Mouse (Mus musculus) erythroid progenitor cell, adult 5-6 weeks (primary cell): Measurements from ENCODE around the gene Ust. TPM values are rescaled to one million over a fixed set of nuclear protein-coding genes. Genes with fewer than 3 reads are reported as not detected.

Experiments
- ATAC-seq: replicated peaks from 2 replicates; pipeline ENCODE4 v1.8.0; 2016; ENCODE audit warnings: moderate number of reproducible peaks, mild to moderate bottlenecking, moderate TSS enrichment, inconsistent platforms; ENCODE audit not compliant: poor library complexity, low FRiP score, severe bottlenecking
- total RNA-seq, 2 experiments: library from RNA; stranded (forward) in 1 of 2; stranded (reverse) in 1 of 2; fragments of 150-400 nt in 1 of 2; fragments of 186-747, 209-891 nt in 1 of 2; gene quantifications; 2 replicates each; pipeline versions ENCODE4 v1.2.3 to v1.2.4; 2015 to 2017; ENCODE audit warnings: low replicate concordance in 2 of 2

Gene Ust
- total RNA-seq, 2 experiments from 2014 or later, result 0.84 TPM; not detected in 1

GRCm38 (mm10) chr10:8505346-8506246 is 13.0 kb downstream of the Ust start:
- ATAC-seq, result no peak

GRCm38 (mm10) chr10:8504832-8505231 is 13.8 kb downstream of the Ust start:
- no peak for ATAC-seq

GRCm38 (mm10) chr10:8498951-8499891 is 19.4 kb downstream of the Ust start:
- ATAC-seq, result no peak

GRCm38 (mm10) chr10:8495543-8496141 is 23.0 kb downstream of the Ust start:
- ATAC-seq, result no peak

GRCm38 (mm10) chr10:8491909-8492591 is 26.6 kb downstream of the Ust start:
- no peak for ATAC-seq

GRCm38 (mm10) chr10:8487388-8487787 is 31.2 kb downstream of the Ust start:
- ATAC-seq, result no peak

- no peak for ATAC-seq
Observed at GRCm38 (mm10) chr10:8484487-8484886, 34.1 kb downstream of the Ust start.

- no peak for ATAC-seq
Observed at GRCm38 (mm10) chr10:8482779-8483178, 35.8 kb downstream of the Ust start.

GRCm38 (mm10) chr10:8479779-8480178 is 38.8 kb downstream of the Ust start:
- ATAC-seq, result no peak

- ATAC-seq, result no peak
Observed at GRCm38 (mm10) chr10:8477936-8478335, 40.7 kb downstream of the Ust start.

- no peak for ATAC-seq
Observed at GRCm38 (mm10) chr10:8471995-8472394, 46.6 kb downstream of the Ust start.

GRCm38 (mm10) chr10:8471012-8471411 is 47.6 kb downstream of the Ust start:
- no peak for ATAC-seq

- no peak for ATAC-seq
Observed at GRCm38 (mm10) chr10:8469516-8469915, 49.1 kb downstream of the Ust start.

- no peak for ATAC-seq
Observed at GRCm38 (mm10) chr10:8468651-8469386, 49.8 kb downstream of the Ust start.

- no peak for ATAC-seq
Observed at GRCm38 (mm10) chr10:8465918-8466317, 52.7 kb downstream of the Ust start.

GRCm38 (mm10) chr10:8465216-8465615 is 53.4 kb downstream of the Ust start:
- ATAC-seq, result no peak

GRCm38 (mm10) chr10:8461372-8461771 is 57.3 kb downstream of the Ust start:
- ATAC-seq, result no peak

GRCm38 (mm10) chr10:8454711-8455110 is 63.9 kb downstream of the Ust start:
- no peak for ATAC-seq

- ATAC-seq, result no peak
Observed at GRCm38 (mm10) chr10:8447681-8448080, 70.9 kb downstream of the Ust start.
